Mouse (Mus musculus) heart, adult 2 months (tissue): ENCODE measurements around the gene Pxylp1.

Source experiments
- CTCF ChIP-seq: fragments of 200-600 bp; IDR thresholded peaks from 2 replicates; pipeline ENCODE4 v1.8.1; 2022; ENCODE audit warnings: antibody characterized with exemption, mild to moderate bottlenecking, moderate library complexity
- EP300 ChIP-seq: fragments of 200-500 bp; IDR thresholded peaks from 2 replicates; pipeline ENCODE4 v1.6.1; 2011; ENCODE audit warnings: low read depth, low read length, control low read depth; ENCODE audit not compliant: insufficient read depth

DNA sequence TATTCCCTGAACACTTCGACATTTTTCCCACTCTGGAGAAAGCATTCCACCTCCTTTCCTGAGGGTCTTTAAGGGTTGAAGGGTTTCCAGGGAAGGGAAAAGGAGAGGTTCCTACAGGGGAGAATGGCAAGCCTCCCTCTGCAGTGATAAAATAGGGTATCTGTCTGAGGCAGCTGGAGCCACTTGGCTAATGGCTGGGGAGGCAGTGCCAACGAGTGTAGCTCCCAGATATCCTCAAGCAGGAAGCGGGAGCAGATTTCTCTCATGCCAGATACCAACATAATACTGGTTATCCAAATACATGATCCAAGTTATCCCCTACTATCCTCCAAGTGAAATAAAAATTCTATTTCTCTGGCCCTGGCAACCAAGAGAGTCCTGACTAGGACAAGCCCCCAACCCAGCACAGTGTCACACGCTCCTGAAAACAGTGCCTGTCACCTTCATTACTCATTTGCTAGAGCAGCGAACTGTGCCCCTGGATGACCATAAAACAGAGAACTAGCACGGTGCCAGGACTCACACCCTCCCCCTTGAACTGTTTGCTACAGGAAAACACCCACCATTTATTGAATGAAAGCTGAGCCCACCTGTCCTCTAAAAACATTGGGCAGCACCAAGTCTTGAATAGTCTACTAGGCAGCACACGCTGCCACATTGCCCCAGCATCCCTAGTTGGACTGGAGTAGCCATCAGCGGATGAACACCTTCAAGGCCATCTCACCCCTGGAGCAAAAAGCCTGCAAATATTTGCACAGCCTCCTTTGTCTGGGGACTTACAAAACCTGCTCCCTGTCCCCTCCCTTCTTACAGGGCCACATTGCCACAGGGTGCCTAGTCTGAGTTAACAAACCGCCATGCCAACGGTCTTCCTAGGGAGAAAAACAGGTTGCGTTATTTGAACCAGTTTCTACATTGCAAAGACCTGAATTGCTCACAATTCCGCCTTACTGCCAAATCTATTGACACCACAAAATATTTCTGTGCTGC lies 833 bp downstream of the Pxylp1 start:
- TF ChIP-seq EP300 (no peak), CTCF (no peak)
